Mouse (Mus musculus) MEL-GATA-1-ER (cell line): ENCODE data around the gene Nab2.

ENCODE experiments used
- DNase-seq: peaks from one replicate; pipeline ENCODE4 v3.0.0-alpha.2; 2012; ENCODE audit warnings: low read depth; ENCODE audit errors: extremely low read depth

Gene Nab2

GRCm38 (mm10) chr10:127668093-127669050 is at the start of gene Nab2:
Gene Nab2, minus strand, starts transcription at chr10:127668568.
- DNase-seq = no peak

GRCm38 (mm10) chr10:127712736-127713135 is 44.4 kb upstream of the Nab2 start:
- DNase-seq = no peak

- DNase-seq = no peak
These were observed 42.0 kb upstream of the Nab2 start for GRCm38 (mm10) chr10:127710331-127710730.

GRCm38 (mm10) chr10:127708850-127709370 is 40.5 kb upstream of the Nab2 start:
- DNase-seq = no peak

GRCm38 (mm10) chr10:127707721-127708120 is 39.4 kb upstream of the Nab2 start:
- DNase-seq = no peak

- DNase-seq = peak; percentile 36
These were observed 37.4 kb upstream of the Nab2 start for GRCm38 (mm10) chr10:127705783-127706182.

- no peak for DNase-seq
These were observed 36.4 kb upstream of the Nab2 start, which contains the start of gene Myo1a for GRCm38 (mm10) chr10:127704766-127705220. Gene Myo1a, plus strand, starts transcription at chr10:127705170.

- no peak for DNase-seq
These were observed 35.9 kb upstream of the Nab2 start for GRCm38 (mm10) chr10:127704293-127704692.

GRCm38 (mm10) chr10:127703299-127703698 is 34.9 kb upstream of the Nab2 start:
- DNase-seq = no peak

- DNase-seq = no peak
These were observed 30.6 kb upstream of the Nab2 start for GRCm38 (mm10) chr10:127698966-127699365.

GRCm38 (mm10) chr10:127695775-127696174 is 27.4 kb upstream of the Nab2 start:
- no peak for DNase-seq

GRCm38 (mm10) chr10:127694636-127695035 is 26.3 kb upstream of the Nab2 start:
- no peak for DNase-seq

GRCm38 (mm10) chr10:127691053-127691452 is 22.7 kb upstream of the Nab2 start:
- no peak for DNase-seq

GRCm38 (mm10) chr10:127682886-127683285 is 14.5 kb upstream of the Nab2 start:
- DNase-seq = no peak

- no peak for DNase-seq
These were observed 11.5 kb upstream of the Nab2 start for GRCm38 (mm10) chr10:127679881-127680280.

- no peak for DNase-seq
These were observed 10.8 kb upstream of the Nab2 start for GRCm38 (mm10) chr10:127679208-127679607.

- DNase-seq = peak; percentile 71
These were observed 9.4 kb upstream of the Nab2 start for GRCm38 (mm10) chr10:127677591-127678336.

- peak; percentile 96 for DNase-seq
These were observed 8.6 kb upstream of the Nab2 start for GRCm38 (mm10) chr10:127676691-127677548.

GRCm38 (mm10) chr10:127675859-127676398 is 7.6 kb upstream of the Nab2 start:
- no peak for DNase-seq

- DNase-seq = peak; percentile 67
These were observed 6.6 kb upstream of the Nab2 start for GRCm38 (mm10) chr10:127674794-127675522.
